ENCODE assay signal across 12 mouse cellular contexts in the genomic region with DNA sequence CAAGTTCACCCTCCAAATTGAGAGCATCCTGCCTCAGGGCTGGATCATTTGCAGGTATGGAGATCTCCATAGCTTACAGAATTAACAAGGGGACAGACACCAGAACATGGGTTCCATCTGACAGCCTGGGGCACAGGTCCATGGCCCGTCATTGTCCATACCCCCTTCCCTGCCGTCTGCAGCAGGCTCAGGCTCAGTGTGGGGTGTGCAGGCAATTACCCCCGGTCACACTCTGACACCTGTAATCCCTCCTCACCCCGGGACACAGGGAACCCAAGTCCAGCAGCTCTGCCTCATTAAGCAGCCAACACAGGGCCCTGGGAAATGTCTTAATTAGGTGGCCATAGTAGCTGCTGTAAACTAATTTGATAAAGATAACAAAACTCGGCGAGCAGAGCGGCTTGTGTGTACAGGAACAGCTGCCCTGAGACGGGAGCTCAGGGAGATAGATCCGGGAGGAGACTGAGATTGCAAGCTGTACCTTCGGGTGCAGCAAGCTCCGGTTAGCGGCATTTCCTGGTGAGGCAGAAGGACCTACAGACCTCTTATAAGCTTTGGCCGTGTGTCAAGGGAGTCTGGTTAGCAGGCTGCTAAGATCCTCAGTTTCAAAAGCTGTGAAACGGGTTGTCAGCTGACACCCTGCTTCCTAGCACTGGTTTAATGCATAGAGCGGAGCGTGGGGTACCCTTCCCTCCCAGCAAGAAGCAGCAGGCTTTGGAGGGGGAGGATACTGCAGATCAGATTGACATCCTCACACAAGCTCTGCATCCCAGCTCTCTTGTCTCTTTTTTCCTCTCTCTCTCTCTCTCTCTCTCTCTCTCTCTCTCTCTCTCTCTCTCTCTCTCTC.
DNase-seq lines count a peak whose midpoint lies in the region; ATAC-seq lines count a peak whose summit lies in the region.
"Had no signal": no experiment of that assay in that cellular context is flagged by ENCODE, and none has a peak within 500 bp of the region (broad histone marks: within the 10 kb centered on the region; RNA-seq: fewer than 3 reads in every experiment).

No protein-coding gene starts in this region.

- H3K4me3 ChIP-seq in kidney, embryonic 14.5 days (ENCODE audit: low read length) = no peak overlapping the region
- H3K4me3 ChIP-seq in midbrain, embryonic 13.5 days (replicated peaks) = no peak overlapping the region
- H3K4me3 ChIP-seq in midbrain, embryonic 16.5 days (ENCODE audit: low read depth, low read length) = no peak overlapping the region
- H3K4me3 ChIP-seq in forebrain, embryonic 14.5 days (ENCODE audit: low read depth, low read length) = no peak overlapping the region
- H3K4me3 ChIP-seq: liver, embryonic 13.5 days had no signal

- no peak for DNase-seq in kidney, adult 11 months
- peak; percentile 75 for DNase-seq in forebrain, embryonic 14.5 days (ENCODE audit: low spot score)
- DNase-seq in retina, embryonic 14.5 days (ENCODE audit: low spot score) = peak; percentile 72
- DNase-seq in heart, postnatal 10 days = no peak
- no peak for DNase-seq in cerebellum, postnatal 10 days
- DNase-seq: heart, postnatal 36 days; kidney, adult 8-10 months; liver, embryonic 13.5 days; thymus, postnatal 36 days had no signal

- WGBS in kidney, embryonic 14.5 days = 4% methylated on average over 16 of the region's 16 CpGs
- 25% methylated on average over 16 of the region's 16 CpGs for WGBS in midbrain, embryonic 13.5 days
- WGBS in midbrain, embryonic 16.5 days = 22% methylated on average over 16 of the region's 16 CpGs
- 4% methylated on average over 16 of the region's 16 CpGs for WGBS in forebrain, embryonic 14.5 days

- H3K9ac ChIP-seq in kidney, embryonic 14.5 days (ENCODE audit: low read depth, low read length) = no peak overlapping the region
- no peak overlapping the region for H3K9ac ChIP-seq in midbrain, embryonic 13.5 days (replicated peaks)
- H3K9ac ChIP-seq in midbrain, embryonic 16.5 days (ENCODE audit: low read depth, low read length) = no peak overlapping the region
- H3K9ac ChIP-seq in forebrain, embryonic 14.5 days (ENCODE audit: low read length) = peak overlapping the region; percentile 21; the same call in 1 of the 2 replicates
- H3K9ac ChIP-seq: liver, embryonic 13.5 days had no signal

- H3K27ac ChIP-seq in kidney, embryonic 14.5 days (ENCODE audit: low read depth, low read length) = no peak overlapping the region
- H3K27ac ChIP-seq in midbrain, embryonic 13.5 days = peak overlapping the region; percentile 31
- no peak overlapping the region for H3K27ac ChIP-seq in midbrain, embryonic 16.5 days (ENCODE audit: low read length)
- H3K27ac ChIP-seq in forebrain, embryonic 14.5 days (ENCODE audit: low read depth, low read length) = peak overlapping the region; percentile 86
- H3K27ac ChIP-seq: liver, embryonic 13.5 days had no signal

- ATAC-seq in kidney, embryonic 14.5 days (ENCODE audit: low FRiP score, low TSS enrichment) = peak; percentile 56; the same call in 1 of the 2 replicates
- ATAC-seq in midbrain, embryonic 13.5 days = peak; percentile 73
- ATAC-seq in midbrain, embryonic 16.5 days = no peak
- peak; percentile 59 for ATAC-seq in forebrain, embryonic 14.5 days

- peaks cover 18% of the 10 kb centered on the region for H3K4me1 ChIP-seq in kidney, embryonic 14.5 days (ENCODE audit: control insufficient read depth, insufficient read depth, low read length)
- peaks cover 31% of the 10 kb centered on the region for H3K4me1 ChIP-seq in midbrain, embryonic 13.5 days (replicated peaks)
- H3K4me1 ChIP-seq in midbrain, embryonic 16.5 days (ENCODE audit: control insufficient read depth, insufficient read depth, low read length) = peaks cover 7% of the 10 kb centered on the region
- H3K4me1 ChIP-seq in forebrain, embryonic 14.5 days (ENCODE audit: control insufficient read depth, insufficient read depth, low read length) = peaks cover 23% of the 10 kb centered on the region
- H3K4me1 ChIP-seq: liver, embryonic 13.5 days had no signal

- no peaks in the 10 kb centered on the region for H3K36me3 ChIP-seq in kidney, embryonic 14.5 days (ENCODE audit: control insufficient read depth, insufficient read depth, low read length)
- no peaks in the 10 kb centered on the region for H3K36me3 ChIP-seq in midbrain, embryonic 13.5 days
- no peaks in the 10 kb centered on the region for H3K36me3 ChIP-seq in midbrain, embryonic 16.5 days (ENCODE audit: control insufficient read depth, insufficient read depth, low read length)
- no peaks in the 10 kb centered on the region for H3K36me3 ChIP-seq in forebrain, embryonic 14.5 days (ENCODE audit: control insufficient read depth, insufficient read depth, low read length)
- H3K36me3 ChIP-seq: liver, embryonic 13.5 days had no signal

- H3K27me3 ChIP-seq in kidney, embryonic 14.5 days (ENCODE audit: control insufficient read depth, insufficient read depth, low read length) = peaks cover 12% of the 10 kb centered on the region; the same call in 1 of the 2 replicates
- H3K27me3 ChIP-seq in midbrain, embryonic 13.5 days = no peaks in the 10 kb centered on the region
- H3K27me3 ChIP-seq in midbrain, embryonic 16.5 days (ENCODE audit: control insufficient read depth, insufficient read depth, low read depth, low read length) = no peaks in the 10 kb centered on the region
- no peaks in the 10 kb centered on the region for H3K27me3 ChIP-seq in forebrain, embryonic 14.5 days (replicated peaks; ENCODE audit: control insufficient read depth, insufficient read depth, low read length)
- H3K27me3 ChIP-seq: liver, embryonic 13.5 days had no signal

- H3K4me2 ChIP-seq in kidney, embryonic 14.5 days (replicated peaks; ENCODE audit: low read depth, low read length) = no peak overlapping the region
- H3K4me2 ChIP-seq in midbrain, embryonic 13.5 days (replicated peaks) = no peak overlapping the region
- H3K4me2 ChIP-seq in midbrain, embryonic 16.5 days (ENCODE audit: low read length) = no peak overlapping the region
- peak overlapping the region; percentile 24; the same call in 1 of the 2 replicates for H3K4me2 ChIP-seq in forebrain, embryonic 14.5 days (ENCODE audit: low read length)
- H3K4me2 ChIP-seq: liver, embryonic 13.5 days had no signal

- no peaks in the 10 kb centered on the region for H3K9me3 ChIP-seq in kidney, embryonic 14.5 days (ENCODE audit: control insufficient read depth, low read length)
- H3K9me3 ChIP-seq in midbrain, embryonic 13.5 days = no peaks in the 10 kb centered on the region
- H3K9me3 ChIP-seq in midbrain, embryonic 16.5 days (replicated peaks; ENCODE audit: control insufficient read depth, low read length, poor library complexity, severe bottlenecking) = no peaks in the 10 kb centered on the region
- no peaks in the 10 kb centered on the region for H3K9me3 ChIP-seq in forebrain, embryonic 14.5 days (replicated peaks; ENCODE audit: control insufficient read depth, low read length)
- H3K9me3 ChIP-seq: liver, embryonic 13.5 days had no signal

- intact Hi-C loops in heart, postnatal 10 days (cut with DNase I) = no loop called here

Comparison
In these comparisons a context has a peak if more than half of its experiments do, and no peak if none do; other contexts are left out.
1. H3K27ac ChIP-seq: peak in midbrain, embryonic 13.5 days (single experiment) and forebrain, embryonic 14.5 days (single experiment); none in kidney, embryonic 14.5 days (single experiment) and midbrain, embryonic 16.5 days (single experiment).
2. DNase-seq: peak in forebrain, embryonic 14.5 days (single experiment) and retina, embryonic 14.5 days (single experiment); none in kidney, adult 11 months (single experiment), heart, postnatal 10 days (0 of 2) and cerebellum, postnatal 10 days (0 of 2).